Mouse (Mus musculus): ENCODE data around the gene Fig4.

The Fig4 gene

DNA sequence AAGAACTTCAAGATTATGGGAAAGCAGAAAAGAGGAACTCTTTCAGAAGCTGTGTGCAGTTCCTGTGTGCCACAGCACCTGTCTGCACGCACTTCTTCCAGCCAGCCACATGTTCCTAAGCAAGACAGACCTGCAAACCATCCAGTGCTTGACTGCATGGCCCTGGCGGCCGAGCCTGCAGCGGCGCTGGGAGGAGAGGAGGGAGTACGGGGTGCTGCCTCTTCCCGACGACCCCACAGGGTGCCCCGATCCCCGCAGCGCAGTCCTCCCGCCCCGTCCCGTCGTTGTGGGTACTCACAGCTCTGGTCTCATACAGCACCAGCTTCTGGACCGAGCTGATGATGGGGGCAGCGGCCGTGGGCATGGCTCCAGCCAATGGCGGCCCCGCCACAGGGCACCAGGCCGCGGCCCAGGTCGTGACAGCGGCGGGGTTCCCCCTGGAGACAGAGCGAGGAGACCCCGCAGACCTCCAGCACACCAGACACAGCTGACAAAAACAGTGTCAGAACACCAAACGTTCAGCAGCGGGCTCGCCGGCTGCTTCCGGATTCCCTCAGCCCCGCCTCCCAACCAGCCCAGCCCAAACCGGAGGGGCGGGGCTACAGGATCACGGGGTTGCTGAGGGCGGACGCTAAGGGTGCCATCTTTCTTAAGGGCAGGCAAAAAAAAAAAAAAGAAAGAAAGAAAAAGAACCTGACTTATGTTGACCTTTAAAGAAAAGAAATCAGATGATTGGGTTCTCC lies at the start of gene Fig4:
Gene Fig4, minus strand, starts transcription at position 572 of the 743 bp plus-strand sequence.
- peak; percentile 83 for DNase-seq

DNA sequence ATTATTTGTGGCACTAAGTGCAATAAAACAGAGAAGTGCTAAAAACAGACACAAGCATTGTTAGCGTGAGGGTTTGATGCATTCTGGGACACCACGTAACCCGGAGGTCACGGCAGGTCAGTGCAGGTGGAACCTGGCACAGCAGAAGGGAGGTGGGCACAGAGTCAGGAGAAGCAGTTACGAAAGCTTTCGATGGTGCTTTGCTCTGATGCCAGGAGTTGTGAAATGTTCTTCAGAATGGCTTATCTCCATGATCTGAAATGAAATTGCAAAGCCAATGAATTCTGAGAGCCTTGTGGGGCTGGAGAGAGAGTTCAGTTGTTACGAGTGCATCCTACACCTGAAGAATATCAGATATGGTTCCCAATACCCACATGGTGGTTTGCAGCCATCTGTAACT lies 38.3 kb upstream of the Fig4 start:
- DNase-seq, result no peak

DNA sequence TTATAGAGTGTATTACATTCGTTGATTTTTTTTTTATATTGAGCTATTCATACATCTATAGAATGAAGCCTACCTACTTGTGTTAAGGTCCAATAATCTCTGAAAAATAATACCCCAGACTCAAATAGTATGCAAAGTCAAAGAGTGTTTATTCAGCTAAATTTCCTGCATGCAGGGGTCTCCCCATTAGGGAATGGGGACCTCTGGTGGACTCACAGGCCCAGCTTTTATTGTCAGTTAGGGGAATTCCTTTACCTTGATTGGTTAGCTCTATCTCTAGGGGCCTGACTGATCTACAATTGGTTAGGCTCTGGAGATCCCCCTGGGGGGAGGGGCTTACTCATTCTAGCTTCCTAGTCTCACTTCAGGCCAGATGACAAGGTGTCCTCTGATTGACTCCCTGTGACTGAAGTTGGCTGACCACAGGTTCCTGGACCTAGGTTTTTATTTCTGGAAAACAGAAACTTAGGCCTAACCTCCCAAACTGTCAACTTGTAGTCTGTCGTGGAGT lies 29.5 kb upstream of the Fig4 start:
- DNase-seq, result no peak

DNA sequence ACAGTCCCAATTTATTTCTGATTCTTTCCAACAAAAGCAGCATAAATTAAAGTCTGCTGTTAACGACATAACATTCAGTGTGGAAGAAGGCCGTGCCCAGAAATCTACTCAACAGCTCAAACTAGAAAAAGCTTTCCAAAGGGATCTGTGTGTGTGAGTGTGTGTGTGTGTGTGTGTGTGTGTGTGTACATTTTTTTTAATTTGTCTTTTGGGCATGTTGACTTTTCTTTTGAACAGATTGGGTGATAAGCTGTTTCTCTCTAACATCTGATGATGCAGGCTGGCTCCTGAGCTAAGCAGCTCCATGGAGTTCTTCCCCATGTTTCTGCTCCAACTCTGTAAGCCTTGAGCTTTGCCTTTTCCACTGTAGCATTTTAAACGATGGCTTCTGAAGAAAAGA lies 12.8 kb upstream of the Fig4 start:
- no peak for DNase-seq

DNA sequence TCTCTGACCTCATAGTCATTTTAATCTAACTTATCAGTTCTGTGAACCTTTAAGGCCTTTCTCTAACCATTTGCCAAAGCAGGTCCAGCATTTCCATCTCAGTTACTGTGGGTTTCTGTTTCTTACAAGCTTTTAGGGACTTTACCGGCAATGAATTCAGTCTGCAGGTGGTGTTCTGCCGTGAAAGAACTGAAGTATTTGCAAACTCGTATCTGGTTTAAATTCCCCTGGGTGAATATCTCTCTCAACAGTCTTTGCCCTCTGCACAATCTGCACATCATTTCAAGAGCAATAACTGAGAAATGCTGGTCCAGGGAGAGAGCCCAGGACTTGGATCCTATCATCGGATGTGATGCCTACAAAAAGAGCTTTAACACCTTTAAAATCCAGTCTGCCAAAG lies 5.1 kb upstream of the Fig4 start:
- no peak for DNase-seq

DNA sequence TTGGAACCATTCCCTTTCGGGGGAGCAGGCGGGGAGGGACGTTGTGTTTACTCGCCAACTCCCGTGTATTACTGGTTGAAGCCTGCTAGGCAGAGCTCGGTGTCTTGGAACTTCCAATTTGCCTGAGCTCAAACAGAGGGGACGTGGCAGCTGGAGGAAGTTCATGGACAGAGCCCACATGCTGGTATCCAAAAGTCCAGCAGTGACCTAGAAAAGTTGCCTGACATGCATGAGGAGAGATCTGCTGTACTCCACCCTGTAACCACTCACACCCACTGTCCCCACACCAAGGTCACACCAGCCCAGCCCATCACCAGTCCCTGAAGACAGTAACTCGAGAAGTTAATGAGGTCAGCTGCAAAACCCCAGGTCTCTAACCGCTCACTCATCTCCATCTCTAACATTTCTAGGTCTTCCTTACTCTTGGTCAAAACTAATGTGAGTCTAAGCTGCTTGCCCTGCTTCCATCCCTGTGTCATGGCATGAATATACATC lies 1.9 kb upstream of the Fig4 start:
- no peak for DNase-seq

DNA sequence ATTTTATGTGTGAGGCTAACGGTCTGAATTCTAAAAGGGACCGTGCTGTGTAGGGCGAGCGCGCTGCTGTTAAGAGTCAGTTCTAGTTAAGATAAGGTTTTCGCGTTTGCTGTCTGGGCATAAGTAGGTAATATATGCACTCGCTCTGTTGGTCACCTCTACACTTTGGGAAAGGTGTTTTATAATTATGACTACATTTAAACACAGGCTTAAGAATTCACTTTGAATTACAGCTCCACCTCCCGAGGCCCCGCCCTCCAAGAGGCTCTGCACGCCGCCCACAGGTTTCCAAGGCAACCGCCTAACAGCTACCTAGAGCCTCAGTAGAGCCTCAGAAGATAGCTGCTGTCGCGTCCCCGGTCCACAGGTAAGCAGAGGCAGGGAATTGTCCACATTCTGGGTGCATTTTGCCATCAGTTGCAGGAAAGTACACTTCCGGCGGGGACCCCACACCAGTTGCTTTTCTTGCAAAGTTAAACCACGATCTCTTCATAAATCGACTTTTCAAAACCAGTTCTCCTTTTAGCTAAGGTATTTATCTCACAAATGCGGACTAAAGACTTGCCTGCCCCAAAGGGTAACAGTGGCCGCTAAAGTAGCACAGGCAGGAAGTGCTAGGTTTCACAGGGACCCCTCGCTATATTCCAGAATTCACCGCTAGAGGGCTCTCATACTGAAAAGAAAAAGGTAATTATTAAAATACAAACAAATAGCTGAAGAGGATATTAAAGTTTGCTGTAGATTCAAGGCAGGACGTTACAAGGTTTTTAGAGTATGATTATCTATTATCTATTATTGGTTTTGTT lies 782 bp upstream of the Fig4 start, which contains the start of gene Ak9:
Gene Ak9, plus strand, starts transcription at position 342 of the 806 bp plus-strand sequence.
- DNase-seq, result peak; percentile 68

DNA sequence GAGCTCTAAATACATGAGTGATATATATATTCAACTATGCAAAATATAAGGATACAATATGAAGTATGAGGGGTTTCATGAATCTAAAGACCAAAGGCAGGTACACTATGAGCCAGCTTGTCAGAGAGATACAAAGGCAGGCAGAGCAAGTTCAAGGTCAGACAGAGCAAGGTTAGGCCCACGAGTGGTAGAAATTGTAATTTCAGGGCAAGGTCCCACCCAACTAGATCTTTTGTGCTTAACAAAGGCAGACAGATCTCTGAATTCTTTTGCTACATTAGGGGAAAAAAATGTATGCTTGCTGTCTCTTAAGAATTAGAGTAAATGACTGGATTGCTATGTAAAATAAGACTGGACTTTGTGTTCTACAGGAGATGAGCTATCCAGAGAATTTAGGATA lies 2.9 kb downstream of the Fig4 start:
- DNase-seq, result no peak

DNA sequence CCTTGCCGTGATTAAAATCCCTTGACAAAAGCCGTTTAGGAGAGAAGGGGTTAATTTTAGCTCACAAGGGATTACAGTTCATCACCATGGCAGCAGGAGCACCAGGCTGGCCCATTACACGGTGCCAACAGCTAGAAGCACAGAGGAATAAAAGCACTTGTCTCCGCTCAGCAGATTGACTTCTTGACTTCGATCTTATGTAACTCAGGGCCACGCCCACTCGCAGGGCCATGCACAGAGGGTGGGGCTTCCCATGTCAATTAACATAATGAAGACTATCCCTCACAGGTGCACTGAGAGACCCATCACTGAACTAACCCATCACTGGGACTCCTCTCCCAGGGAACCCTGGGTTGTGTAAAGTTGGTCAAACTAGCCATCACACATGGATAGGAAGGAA lies 7.9 kb downstream of the Fig4 start:
- DNase-seq, result no peak

DNA sequence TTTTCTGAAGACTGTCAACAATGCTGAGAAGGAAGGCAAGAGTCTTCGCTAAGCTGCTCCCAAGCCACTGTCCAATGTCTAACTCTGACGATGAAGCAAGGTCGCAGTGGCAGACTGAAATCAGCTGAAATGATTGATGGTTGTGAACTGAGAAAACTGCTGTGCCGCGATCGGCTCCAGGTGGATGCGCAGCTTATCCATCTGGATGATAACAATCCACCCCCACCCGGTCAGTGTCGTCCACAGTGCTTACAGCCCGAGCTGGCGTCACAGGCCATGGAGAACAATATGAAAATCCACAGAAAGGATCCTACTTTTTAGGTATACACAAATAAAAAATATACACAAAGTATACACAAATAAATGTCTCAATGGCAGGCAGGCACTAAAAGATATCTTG lies 8.3 kb downstream of the Fig4 start:
- no peak for DNase-seq

DNA sequence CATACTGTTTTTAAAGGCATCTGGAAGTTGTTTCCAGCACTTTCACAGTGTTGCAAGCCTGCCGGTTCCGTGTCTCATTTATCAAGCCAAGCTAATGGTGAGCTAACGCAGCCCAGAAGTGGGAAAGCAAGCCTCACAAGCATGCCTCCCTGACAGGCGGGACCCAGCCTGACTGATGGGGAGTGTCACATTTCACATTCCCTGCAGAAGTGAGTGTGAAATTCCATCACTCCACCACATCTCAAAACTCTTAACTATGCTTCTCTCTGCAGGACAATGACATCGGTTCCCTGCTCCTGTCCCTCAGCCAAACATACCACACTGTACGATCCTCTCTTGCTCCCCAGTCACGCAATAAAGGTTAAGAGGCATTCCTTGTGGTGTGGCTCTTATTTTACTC lies 10.0 kb downstream of the Fig4 start:
- DNase-seq, result no peak

DNA sequence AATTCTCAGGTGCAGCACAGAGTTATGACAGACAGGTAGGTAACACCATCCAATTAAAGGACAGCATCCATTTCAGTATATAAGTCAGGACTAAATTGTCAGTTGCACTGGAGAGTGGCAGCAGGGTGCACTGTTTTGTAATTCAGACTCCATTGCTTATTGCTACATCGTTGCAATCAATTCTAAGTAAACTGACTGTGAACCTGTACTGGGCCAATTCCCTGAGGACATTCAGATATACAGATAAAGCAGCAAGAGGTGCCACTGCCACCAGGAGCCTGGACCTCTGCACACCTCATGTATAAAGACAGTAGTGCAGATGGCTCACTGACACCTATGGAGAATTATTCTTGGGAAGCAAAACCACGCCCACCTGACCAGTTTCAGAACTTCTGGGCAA lies 12.0 kb downstream of the Fig4 start:
- no peak for DNase-seq

DNA sequence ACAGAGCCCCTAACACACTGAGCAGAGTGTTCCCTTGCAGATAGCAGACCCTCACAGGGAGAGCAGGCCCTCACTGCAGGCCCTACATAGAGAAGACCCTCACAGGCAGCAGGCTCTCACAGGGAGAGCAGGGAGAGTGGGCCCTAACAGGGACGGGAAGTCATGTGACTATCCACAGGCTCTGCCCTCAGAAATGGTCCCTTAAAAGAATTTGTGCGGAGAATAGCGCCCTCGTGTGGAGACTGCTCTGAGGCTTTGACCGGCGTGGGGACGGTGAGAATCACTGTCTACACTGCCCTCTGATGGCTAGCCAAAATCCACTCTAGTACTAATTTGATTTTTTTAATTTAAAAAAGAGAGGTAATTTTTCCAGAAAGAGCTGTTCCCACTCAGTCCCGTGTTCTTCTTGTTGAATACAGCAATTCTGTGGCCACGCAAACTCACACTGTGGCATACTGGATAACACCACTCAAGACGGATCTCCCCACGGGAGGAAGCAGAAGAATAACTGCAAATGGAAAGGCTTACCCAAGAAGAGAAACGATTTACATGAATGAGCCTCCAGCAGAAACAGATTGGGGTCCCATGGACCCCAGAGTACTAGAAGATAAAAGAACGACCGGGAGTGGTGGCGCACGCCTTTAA lies 14.2 kb downstream of the Fig4 start:
- DNase-seq, result peak; percentile 93

DNA sequence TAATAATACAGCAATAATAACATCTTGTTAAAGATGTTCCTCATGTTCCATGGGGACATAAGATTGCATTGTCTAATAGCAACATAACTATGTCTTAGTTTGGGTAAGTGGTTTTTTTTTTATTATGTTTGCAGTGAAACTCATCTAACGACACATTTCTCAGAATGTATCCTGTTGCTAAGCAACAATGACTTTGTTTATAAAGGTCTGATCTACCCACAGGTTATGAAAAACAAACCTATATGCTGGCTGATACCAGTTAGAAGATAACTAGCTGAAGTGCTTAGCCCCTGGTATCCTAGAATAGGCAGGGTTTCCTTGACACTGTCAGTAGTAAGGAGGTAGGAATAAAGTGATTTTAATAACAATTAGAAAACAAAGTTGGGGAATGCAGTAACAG lies 15.0 kb downstream of the Fig4 start:
- DNase-seq, result no peak

DNA sequence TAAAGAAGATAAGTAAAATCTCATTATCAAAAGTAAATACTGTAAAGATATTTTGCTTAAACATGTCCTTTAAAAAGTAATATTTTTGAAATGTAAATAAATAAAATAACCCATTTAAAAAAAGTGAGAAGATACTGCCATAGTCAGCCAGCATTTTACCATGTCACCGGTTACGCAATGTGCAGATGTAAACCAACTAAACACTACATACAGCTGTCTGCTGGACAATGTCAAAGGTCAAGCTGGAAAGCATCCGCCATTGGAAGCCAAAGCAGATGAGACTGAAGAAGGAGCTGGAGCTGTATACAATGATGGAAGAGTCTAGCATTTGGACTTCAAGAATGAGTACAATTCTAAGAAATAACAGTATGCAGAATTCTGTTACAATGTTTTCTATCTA lies 15.4 kb downstream of the Fig4 start:
- DNase-seq, result no peak

DNA sequence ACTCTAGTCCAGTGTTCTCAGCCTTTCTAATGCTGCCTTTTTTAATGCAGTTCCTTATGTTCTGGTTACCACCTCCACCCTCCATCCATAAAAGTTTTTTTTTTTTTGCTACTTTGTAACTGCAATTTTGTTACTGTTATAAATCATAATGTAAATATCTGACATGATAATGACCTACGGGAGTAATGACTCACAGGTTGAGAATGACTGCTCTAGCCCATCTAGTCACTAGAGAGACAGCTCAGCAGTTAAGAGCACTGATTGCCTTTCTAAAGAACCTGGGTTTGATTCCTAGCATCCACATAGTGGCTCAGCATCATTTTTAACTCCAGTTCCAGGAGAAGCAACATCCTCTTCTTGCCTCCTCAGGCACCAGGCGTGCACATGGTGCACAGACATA lies 21.0 kb downstream of the Fig4 start:
- DNase-seq, result no peak

DNA sequence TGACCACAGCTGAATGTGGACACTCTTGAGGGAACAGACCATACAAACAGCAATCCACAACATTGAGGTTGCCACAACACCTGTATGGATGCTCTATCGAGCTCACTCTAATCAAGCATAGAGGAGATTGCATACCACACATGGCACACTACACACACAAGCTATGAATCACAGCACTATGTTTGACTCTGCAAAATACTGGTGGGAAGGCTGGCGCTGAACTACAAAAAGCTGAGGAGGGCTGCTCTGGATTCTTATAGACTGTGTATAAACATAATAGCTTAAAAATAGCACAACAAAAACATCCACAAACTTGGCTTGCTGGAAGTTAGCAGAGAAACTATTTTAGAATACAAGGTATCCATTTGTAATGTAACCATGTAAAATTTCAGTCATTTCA lies 22.3 kb downstream of the Fig4 start:
- no peak for DNase-seq

DNA sequence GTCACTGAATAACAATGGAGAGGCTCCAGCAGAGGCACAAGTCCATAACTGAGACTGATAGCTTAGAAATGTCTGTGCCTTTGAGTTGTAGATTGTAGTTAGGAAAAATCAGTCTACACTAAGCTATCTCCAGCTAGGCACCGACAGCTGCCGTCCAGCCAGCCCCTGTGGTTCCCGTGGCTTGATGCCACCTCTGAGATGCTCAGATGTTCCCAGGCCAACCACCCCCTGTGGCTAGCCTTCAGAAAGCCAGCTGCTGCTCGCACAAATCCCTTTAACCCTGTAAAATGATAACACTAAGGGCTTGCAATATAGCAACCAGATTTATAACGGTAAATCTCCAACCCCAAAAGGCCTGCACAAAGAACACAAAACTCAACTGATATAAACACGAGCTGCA lies 22.9 kb downstream of the Fig4 start:
- no peak for DNase-seq

DNA sequence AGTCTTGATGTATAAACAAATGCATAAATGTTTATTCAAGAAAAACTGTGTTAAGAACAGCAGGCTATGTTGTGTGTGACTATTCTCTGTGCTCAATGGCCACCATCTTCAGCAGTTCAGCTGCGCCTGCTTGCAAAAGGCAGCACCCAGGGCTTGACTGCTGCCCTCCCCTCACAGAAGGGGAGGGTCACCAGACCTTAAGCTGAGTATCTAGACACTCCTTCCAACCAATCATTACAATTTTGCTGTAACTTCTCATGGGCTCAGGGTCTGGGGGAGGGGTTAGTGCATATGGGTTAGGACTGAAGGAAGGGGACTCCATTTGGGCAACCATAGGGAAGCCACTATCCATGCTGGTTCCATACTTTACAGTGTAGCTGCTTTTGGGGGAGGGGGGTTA lies 24.3 kb downstream of the Fig4 start:
- no peak for DNase-seq

DNA sequence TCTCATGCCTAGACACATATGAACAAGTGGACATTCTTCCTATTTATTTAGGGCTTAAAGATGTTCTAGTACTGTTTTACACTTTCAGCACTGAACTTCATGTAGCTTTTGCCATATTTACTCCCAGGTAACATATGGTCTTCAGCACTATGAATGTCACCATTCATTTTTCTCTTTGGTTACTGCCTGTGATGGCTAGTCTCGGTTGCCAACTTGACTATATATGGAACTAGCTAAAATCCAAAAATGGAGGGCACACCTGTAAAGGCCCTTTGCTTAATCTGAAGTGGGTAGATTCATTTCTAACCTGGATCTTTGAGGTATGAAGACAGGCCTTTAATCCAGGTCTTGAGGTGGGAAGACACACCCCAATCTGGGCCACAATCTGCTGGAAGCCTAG lies 28.2 kb downstream of the Fig4 start:
- DNase-seq, result no peak

DNA sequence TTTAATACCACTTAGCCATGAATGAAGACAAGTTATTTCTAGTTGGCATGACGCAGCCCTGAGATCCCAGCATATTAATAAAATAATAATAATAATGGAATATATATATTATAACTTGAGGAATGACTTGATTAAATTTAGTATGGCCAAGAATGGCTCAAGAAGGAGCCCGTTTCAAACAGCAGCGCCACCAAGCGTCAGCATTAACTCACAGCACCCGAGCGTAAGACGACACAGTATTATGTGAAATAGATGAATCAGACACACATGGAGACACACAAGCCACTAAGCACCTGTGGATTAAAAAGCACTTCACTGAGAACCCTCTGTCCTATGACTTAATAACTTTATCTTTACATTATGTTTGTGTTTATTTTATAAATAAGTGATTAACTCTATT lies 31.2 kb downstream of the Fig4 start:
- peak; percentile 71 for DNase-seq

DNA sequence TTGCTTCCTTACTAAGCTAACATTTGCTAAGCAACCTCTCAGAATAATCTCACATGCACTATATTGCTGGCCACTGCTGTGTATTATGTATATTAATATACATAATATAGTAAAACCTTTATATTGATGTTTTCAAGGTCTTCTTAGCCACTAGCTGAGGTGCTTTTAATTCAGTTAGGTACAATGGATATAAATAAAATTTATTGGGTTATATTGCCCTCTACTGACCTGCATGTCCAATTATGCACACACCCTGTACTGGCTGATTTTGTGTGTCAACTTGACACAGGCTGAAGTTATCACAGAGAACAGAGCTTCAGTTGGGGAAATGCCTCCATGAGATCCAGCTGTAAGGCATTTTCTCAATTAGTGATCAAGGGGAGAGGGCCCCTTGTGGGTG lies 41.2 kb downstream of the Fig4 start:
- DNase-seq, result no peak

DNA sequence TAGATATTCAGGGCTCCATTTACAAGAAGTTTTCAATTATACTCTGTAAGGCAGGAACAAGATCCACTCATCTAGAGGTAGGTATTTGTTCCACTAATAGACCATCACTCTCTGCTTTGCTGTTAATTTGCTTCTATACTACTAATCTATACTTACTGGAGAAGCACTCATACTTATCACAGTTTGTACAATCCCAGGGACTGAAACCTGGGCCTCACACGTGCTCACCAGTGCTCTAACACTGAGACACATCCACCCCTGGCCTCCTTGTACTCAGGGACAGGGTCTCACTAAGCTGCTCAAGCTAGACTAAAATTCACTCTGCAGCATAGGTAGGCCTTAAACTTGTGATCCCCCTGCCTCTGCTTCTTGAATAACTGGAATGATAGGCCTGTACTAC lies 41.8 kb downstream of the Fig4 start:
- no peak for DNase-seq

Measured in right cerebral cortex, postnatal 4 days (tissue).